Mouse (Mus musculus): ENCODE data around the gene Mrpl58. TPM values are rescaled to one million over a fixed set of nuclear protein-coding genes. Genes with fewer than 3 reads are reported as not detected.
A peak's percentile ranks its signal among the peaks of the same experiment; 100 is the strongest.

Mrpl58 gene
- polyA plus RNA-seq, 1 experiment from 2014 or later: 71.7 TPM

DNA sequence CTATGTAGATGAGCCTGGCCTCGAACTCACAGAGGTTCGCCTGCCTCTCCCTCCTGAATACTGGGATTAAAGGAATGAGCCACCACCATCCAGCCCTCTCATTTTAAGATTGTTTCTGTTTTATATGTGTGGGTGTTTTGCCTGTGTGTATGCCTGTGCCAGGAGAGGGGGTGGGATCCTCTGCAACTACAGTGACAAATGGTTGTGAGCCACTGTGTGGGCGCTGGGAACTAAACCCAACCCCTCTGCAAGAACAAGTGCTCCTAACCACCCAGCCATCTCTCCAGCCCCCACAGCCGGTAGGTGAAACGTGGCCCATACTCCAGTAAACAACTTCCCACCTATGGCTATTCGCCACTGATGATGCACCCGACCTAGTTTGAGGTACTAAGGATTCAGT is 12.2 kb upstream of the Mrpl58 start:
- H3K27me3 ChIP-seq (ENCODE audit: control insufficient read depth, insufficient read depth, low read depth, low read length): no peaks in the 10 kb centered on the region
- no peak overlapping the region for H3K9ac ChIP-seq (ENCODE audit: low read depth, low read length)
- H3K4me3 ChIP-seq (ENCODE audit: low read depth, low read length): no peak overlapping the region
- H3K27ac ChIP-seq (ENCODE audit: low read length): no peak overlapping the region
- H3K36me3 ChIP-seq (ENCODE audit: control insufficient read depth, insufficient read depth): no peaks in the 10 kb centered on the region
- WGBS (ENCODE audit: insufficient replicate concordance): 65% methylated on average over 7 of the region's 7 CpGs
- H3K9me3 ChIP-seq (replicated peaks; ENCODE audit: control insufficient read depth, low read length): no peaks in the 10 kb centered on the region
- H3K4me2 ChIP-seq (ENCODE audit: low read depth, low read length): no peak overlapping the region
- no peak for ATAC-seq (ENCODE audit: low read depth)
- no peaks in the 10 kb centered on the region for H3K4me1 ChIP-seq (ENCODE audit: control insufficient read depth, low read depth, low read length)

DNA sequence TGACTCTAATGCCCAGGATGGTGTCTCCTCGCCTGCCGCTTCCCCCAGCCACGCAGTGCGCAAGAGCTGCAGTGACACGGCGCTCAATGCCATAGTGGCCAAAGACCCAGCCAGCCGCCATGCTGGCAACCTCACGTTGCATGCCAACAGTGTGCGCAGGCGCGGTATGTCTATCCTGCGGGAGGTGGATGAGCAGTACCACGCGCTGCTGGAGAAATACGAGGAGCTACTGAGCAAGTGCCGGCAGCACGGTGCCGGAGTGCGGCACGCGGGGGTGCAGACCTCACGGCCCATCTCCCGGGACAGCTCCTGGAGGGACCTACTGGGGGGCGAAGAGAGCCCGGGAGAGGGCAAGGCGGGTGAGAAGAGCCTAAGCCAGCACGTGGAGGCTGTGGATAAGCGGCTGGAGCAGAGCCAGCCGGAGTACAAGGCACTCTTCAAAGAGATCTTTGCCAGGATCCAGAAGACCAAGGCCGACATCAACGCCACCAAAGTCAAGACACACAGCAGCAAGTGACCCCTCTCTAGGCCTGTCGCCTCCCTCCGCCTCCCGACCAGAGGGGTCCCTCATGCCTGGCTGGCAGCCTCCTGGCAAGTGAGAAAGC is 9.7 kb upstream of the Mrpl58 start:
- Histone ChIP-seq H3K4me1 (ENCODE audit: control insufficient read depth, low read depth, low read length) (no peaks in the 10 kb centered on the region), H3K36me3 (ENCODE audit: control insufficient read depth, insufficient read depth) (no peaks in the 10 kb centered on the region), H3K9me3 (replicated peaks; ENCODE audit: control insufficient read depth, low read length) (no peaks in the 10 kb centered on the region), H3K27ac (ENCODE audit: low read length) (no peak overlapping the region), H3K27me3 (ENCODE audit: control insufficient read depth, insufficient read depth, low read depth, low read length) (no peaks in the 10 kb centered on the region), H3K4me3 (ENCODE audit: low read depth, low read length) (peak overlapping the region; percentile 7; the same call in 1 of the 2 replicates), H3K4me2 (ENCODE audit: low read depth, low read length) (peak overlapping the region; percentile 30), H3K9ac (ENCODE audit: low read depth, low read length) (no peak overlapping the region)
- WGBS (ENCODE audit: insufficient replicate concordance): 70% methylated on average over 34 of the region's 34 CpGs
- no peak for ATAC-seq (ENCODE audit: low read depth)

DNA sequence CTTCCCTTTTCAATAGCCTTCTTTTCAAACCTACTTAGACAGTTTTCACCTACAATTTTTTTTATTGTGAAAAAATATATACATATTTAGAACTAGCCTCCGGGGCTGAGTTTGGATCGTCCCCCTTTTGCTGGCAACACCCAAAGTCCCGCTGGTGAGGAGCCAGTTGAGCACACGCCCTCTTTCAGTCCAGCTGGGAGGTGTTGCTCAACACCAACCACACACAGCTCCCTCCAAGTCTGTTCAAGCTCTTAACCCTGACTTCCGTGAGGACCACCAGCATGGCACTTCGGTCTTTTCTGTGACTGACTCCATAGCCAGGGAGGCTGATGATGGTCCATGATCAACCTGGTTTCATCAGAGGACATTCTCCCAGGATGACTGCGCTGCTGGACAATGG is 5.5 kb upstream of the Mrpl58 start:
- Histone ChIP-seq H3K4me3 (ENCODE audit: low read depth, low read length) (no peak overlapping the region), H3K4me2 (ENCODE audit: low read depth, low read length) (no peak overlapping the region), H3K9ac (ENCODE audit: low read depth, low read length) (no peak overlapping the region), H3K27ac (ENCODE audit: low read length) (no peak overlapping the region), H3K27me3 (ENCODE audit: control insufficient read depth, insufficient read depth, low read depth, low read length) (no peaks in the 10 kb centered on the region), H3K36me3 (ENCODE audit: control insufficient read depth, insufficient read depth) (no peaks in the 10 kb centered on the region), H3K9me3 (replicated peaks; ENCODE audit: control insufficient read depth, low read length) (no peaks in the 10 kb centered on the region), H3K4me1 (ENCODE audit: control insufficient read depth, low read depth, low read length) (no peaks in the 10 kb centered on the region)
- 42% methylated on average over 7 of the region's 7 CpGs for WGBS (ENCODE audit: insufficient replicate concordance)
- ATAC-seq (ENCODE audit: low read depth): no peak

DNA sequence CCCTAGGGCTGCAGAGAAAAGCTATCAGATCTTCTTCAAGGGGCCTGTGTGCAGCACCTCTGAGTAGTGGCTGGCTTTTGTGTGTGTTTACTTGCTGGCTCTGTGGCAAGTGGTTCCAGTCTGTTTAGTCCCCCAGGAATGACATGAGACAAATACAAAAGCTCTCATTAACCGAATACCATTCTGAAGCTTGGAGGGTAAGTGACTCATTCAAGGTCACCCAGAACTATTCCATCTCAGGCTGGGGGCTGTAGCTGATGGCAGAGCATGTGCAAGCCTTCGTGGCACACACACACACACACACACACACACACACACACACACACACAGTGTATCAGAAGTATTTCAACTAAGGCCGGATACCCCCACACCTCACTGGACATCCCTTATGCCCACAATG is 3.4 kb upstream of the Mrpl58 start:
- Histone ChIP-seq H3K4me3 (ENCODE audit: low read depth, low read length) (no peak overlapping the region), H3K9ac (ENCODE audit: low read depth, low read length) (no peak overlapping the region), H3K27me3 (ENCODE audit: control insufficient read depth, insufficient read depth, low read depth, low read length) (no peaks in the 10 kb centered on the region), H3K4me2 (ENCODE audit: low read depth, low read length) (no peak overlapping the region), H3K4me1 (ENCODE audit: control insufficient read depth, low read depth, low read length) (peaks cover 13% of the 10 kb centered on the region), H3K9me3 (replicated peaks; ENCODE audit: control insufficient read depth, low read length) (no peaks in the 10 kb centered on the region), H3K27ac (ENCODE audit: low read length) (no peak overlapping the region), H3K36me3 (ENCODE audit: control insufficient read depth, insufficient read depth) (no peaks in the 10 kb centered on the region)
- ATAC-seq (ENCODE audit: low read depth): no peak
- 66% methylated on average over 3 of the region's 3 CpGs for WGBS (ENCODE audit: insufficient replicate concordance)

DNA sequence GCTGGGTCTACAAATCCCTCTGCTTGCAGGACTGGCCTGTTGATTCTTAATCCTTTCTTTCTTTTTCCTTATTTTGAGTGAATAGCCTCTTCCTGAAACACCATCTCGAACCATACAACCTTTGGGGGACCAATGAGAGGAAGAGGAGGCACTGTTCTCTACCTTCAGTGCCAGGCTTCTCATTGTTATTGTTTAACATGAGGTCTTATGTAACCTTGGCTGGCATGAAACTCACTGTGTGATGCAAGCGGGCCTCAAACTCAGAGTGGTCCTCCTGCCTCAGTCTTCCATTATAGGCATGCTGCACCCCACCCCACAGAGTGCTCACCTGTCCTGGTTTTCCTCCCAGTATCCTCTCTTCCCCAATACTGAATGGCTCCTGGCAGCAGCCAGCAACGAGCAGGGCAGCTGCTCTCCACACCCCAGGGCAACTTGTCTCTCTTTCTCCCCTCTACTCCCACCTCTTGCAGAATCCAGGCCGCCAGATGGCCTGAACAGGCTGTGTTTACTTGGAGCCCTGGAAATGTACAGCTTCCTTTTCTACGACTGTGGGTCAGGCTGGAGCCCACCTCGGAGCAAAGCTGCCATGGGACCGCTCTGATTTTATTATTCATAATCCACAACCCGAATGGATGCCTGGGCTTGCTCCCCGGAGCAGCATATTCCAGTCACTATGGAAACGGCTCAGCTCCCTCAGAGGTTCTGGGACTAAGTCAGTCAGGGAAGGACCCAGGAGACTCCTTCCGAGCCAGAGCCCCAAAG is 2.7 kb upstream of the Mrpl58 start:
- Histone ChIP-seq H3K9me3 (replicated peaks; ENCODE audit: control insufficient read depth, low read length) (no peaks in the 10 kb centered on the region), H3K4me3 (ENCODE audit: low read depth, low read length) (no peak overlapping the region), H3K4me1 (ENCODE audit: control insufficient read depth, low read depth, low read length) (peaks cover 13% of the 10 kb centered on the region), H3K27ac (ENCODE audit: low read length) (no peak overlapping the region), H3K36me3 (ENCODE audit: control insufficient read depth, insufficient read depth) (no peaks in the 10 kb centered on the region), H3K27me3 (ENCODE audit: control insufficient read depth, insufficient read depth, low read depth, low read length) (no peaks in the 10 kb centered on the region), H3K9ac (ENCODE audit: low read depth, low read length) (no peak overlapping the region), H3K4me2 (ENCODE audit: low read depth, low read length) (no peak overlapping the region)
- ATAC-seq (ENCODE audit: low read depth): no peak
- 48% methylated on average over 11 of the region's 11 CpGs for WGBS (ENCODE audit: insufficient replicate concordance)

DNA sequence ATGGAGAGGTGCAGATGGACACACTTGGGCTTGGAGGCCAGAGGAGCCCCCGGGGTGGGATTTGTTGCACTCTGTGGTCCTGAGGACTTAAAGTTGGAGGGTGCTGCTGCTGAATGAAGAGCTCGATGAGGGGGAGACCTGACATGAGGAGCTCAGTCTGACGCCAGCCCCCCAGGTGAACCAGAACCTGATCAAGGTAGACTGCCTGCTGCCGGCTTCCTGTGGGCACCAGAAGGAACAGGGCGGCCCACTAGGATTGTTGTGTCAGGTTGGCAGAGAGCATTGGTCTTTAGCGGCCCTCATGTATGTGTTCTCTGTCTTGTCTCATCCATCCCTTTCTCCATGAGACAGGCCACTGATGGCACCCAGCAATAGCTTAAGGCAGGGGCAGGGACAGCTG is 2.2 kb downstream of the Mrpl58 start:
- no peaks in the 10 kb centered on the region for H3K9me3 ChIP-seq (replicated peaks; ENCODE audit: control insufficient read depth, low read length)
- H3K4me3 ChIP-seq (ENCODE audit: low read depth, low read length): no peak overlapping the region
- no peaks in the 10 kb centered on the region for H3K27me3 ChIP-seq (ENCODE audit: control insufficient read depth, insufficient read depth, low read depth, low read length)
- WGBS (ENCODE audit: insufficient replicate concordance): 85% methylated on average over 6 of the region's 6 CpGs
- no peak overlapping the region for H3K4me2 ChIP-seq (ENCODE audit: low read depth, low read length)
- H3K36me3 ChIP-seq (ENCODE audit: control insufficient read depth, insufficient read depth): peaks cover 2% of the 10 kb centered on the region; the same call in 1 of the 2 replicates
- no peak for ATAC-seq (ENCODE audit: low read depth)
- H3K4me1 ChIP-seq (ENCODE audit: control insufficient read depth, low read depth, low read length): peaks cover 13% of the 10 kb centered on the region
- H3K27ac ChIP-seq (ENCODE audit: low read length): no peak overlapping the region
- H3K9ac ChIP-seq (ENCODE audit: low read depth, low read length): no peak overlapping the region

DNA sequence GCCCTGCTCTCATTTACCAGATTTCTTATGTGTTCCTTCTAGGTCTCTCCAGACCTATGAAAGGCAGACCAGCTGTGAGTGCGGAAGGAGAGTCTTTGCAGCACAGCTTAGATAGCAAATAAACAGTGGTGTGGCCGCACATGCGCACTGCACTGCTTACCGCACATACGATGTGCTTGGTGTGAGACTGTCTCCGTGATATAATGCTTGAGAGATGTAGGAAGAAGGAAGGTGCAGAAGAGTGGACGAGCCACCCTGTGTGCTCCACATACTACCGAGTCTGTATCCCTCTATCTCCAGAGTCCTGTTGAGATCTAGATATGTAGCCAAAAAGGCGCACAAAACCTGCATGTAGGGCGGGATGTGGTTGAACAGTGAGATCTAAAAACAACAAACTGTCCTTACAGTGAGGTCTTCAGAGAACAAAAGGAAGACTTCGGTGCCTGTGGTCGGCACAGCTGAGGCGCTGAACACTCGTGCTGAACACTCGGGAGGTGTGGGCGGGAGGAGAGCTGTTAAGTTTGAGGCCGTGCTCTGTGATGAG is 3.4 kb downstream of the Mrpl58 start:
- H3K4me3 ChIP-seq (ENCODE audit: low read depth, low read length): no peak overlapping the region
- peaks cover 3% of the 10 kb centered on the region; the same call in 1 of the 2 replicates for H3K36me3 ChIP-seq (ENCODE audit: control insufficient read depth, insufficient read depth)
- no peak overlapping the region for H3K4me2 ChIP-seq (ENCODE audit: low read depth, low read length)
- ATAC-seq (ENCODE audit: low read depth): no peak
- no peaks in the 10 kb centered on the region for H3K27me3 ChIP-seq (ENCODE audit: control insufficient read depth, insufficient read depth, low read depth, low read length)
- no peak overlapping the region for H3K27ac ChIP-seq (ENCODE audit: low read length)
- H3K9ac ChIP-seq (ENCODE audit: low read depth, low read length): no peak overlapping the region
- H3K9me3 ChIP-seq (replicated peaks; ENCODE audit: control insufficient read depth, low read length): no peaks in the 10 kb centered on the region
- WGBS (ENCODE audit: insufficient replicate concordance): 79% methylated on average over 17 of the region's 17 CpGs
- H3K4me1 ChIP-seq (ENCODE audit: control insufficient read depth, low read depth, low read length): peaks cover 21% of the 10 kb centered on the region

DNA sequence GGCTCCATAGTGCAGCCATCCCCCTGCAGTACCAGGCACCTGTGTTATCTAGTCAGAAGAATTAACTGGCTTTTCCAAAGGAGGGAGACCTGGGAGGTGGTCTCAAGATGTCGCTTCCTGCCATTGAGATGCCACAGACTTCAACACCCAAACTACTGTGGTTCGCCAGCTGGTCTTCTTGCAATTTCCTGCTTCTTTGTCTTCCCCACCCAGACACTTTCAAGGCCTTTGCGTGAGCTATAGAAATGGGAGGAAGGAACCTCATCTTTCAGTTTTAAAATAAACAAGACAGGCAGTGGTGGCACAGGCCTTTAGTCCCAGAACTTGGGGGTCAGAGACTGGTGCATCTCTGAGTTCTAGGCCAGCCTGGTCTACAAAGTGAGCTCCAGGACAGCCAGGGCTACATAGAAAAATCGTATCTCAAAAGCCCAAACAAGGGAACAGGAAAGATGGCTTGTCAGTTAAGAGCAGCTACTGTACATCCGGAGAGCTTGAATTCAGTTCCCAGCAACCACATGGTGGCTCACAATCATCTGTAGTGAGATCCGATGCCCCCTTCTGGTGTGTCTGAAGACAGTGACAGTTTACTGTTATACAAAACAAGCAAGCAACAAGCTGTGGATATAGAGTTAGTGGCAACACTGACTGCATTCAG is 4.8 kb downstream of the Mrpl58 start:
- no peaks in the 10 kb centered on the region for H3K9me3 ChIP-seq (replicated peaks; ENCODE audit: control insufficient read depth, low read length)
- no peak overlapping the region; the same call in 1 of the 2 replicates for H3K27ac ChIP-seq (ENCODE audit: low read length)
- H3K4me1 ChIP-seq (ENCODE audit: control insufficient read depth, low read depth, low read length): peaks cover 23% of the 10 kb centered on the region
- H3K27me3 ChIP-seq (ENCODE audit: control insufficient read depth, insufficient read depth, low read depth, low read length): no peaks in the 10 kb centered on the region
- H3K9ac ChIP-seq (ENCODE audit: low read depth, low read length): no peak overlapping the region
- H3K4me3 ChIP-seq (ENCODE audit: low read depth, low read length): no peak overlapping the region
- H3K4me2 ChIP-seq (ENCODE audit: low read depth, low read length): no peak overlapping the region
- ATAC-seq (ENCODE audit: low read depth): no peak
- peaks cover 3% of the 10 kb centered on the region; the same call in 1 of the 2 replicates for H3K36me3 ChIP-seq (ENCODE audit: control insufficient read depth, insufficient read depth)
- 49% methylated on average over 6 of the region's 6 CpGs for WGBS (ENCODE audit: insufficient replicate concordance)

DNA sequence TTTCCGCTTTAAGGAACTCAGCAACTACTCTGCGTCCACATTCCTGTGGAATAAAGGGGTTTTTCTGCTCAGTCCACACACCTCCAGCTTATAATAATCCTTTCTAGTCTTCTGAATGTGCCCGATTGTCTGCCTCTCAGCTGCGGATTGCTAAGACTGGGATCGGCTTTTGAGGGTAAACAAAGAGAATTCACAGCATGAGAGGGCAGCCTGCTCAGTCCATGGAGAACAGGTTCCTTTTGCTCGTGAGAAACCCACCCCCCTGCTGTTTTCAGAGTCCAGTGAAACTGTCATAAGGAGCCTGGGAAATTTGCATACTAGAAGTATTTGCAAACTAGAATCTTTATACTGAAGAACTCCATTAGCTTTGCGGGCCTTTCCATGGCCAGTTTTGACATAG is 6.0 kb downstream of the Mrpl58 start:
- no peak overlapping the region for H3K27ac ChIP-seq (ENCODE audit: low read length)
- H3K4me3 ChIP-seq (ENCODE audit: low read depth, low read length): no peak overlapping the region
- H3K9me3 ChIP-seq (replicated peaks; ENCODE audit: control insufficient read depth, low read length): no peaks in the 10 kb centered on the region
- 73% methylated on average over 7 of the region's 7 CpGs for WGBS (ENCODE audit: insufficient replicate concordance)
- peaks cover 3% of the 10 kb centered on the region; the same call in 1 of the 2 replicates for H3K36me3 ChIP-seq (ENCODE audit: control insufficient read depth, insufficient read depth)
- no peak for ATAC-seq (ENCODE audit: low read depth)
- H3K9ac ChIP-seq (ENCODE audit: low read depth, low read length): no peak overlapping the region
- H3K4me1 ChIP-seq (ENCODE audit: control insufficient read depth, low read depth, low read length): peaks cover 19% of the 10 kb centered on the region
- no peaks in the 10 kb centered on the region for H3K27me3 ChIP-seq (ENCODE audit: control insufficient read depth, insufficient read depth, low read depth, low read length)
- no peak overlapping the region for H3K4me2 ChIP-seq (ENCODE audit: low read depth, low read length)

Measured in liver, embryonic 16.5 days (tissue).